Mouse (Mus musculus) E14TG2a.4 (cell line): ENCODE measurements around the gene Mpo.

Experiments
- H3K27me3 ChIP-seq: 2 replicates; pipeline ENCODE4 v1.6.1; 2014; ENCODE audit warnings: low read length, control low read depth; ENCODE audit not compliant: insufficient read depth
- H3K36me3 ChIP-seq: 2 replicates; pipeline ENCODE4 v1.6.1; 2014; ENCODE audit warnings: low read length, control low read depth; ENCODE audit not compliant: insufficient read depth
- H3K4me1 ChIP-seq: replicated peaks from 2 replicates; pipeline ENCODE4 v1.6.1; 2014; ENCODE audit warnings: low read depth, low read length, control low read depth
- H3K4me3 ChIP-seq: replicated peaks from 2 replicates; pipeline ENCODE4 v1.5.1; 2014; ENCODE audit warnings: mild to moderate bottlenecking, low read length
- H3K9me3 ChIP-seq: 2 replicates; pipeline ENCODE4 v1.6.1; 2014; ENCODE audit warnings: low read length, control low read depth
- CTCF ChIP-seq: conservative IDR thresholded peaks from 2 replicates; pipeline ENCODE4 v1.5.1; 2014; ENCODE audit warnings: low read length
- NANOG ChIP-seq: IDR thresholded peaks from 2 replicates; pipeline ENCODE4 v1.6.1; 2014; ENCODE audit warnings: borderline replicate concordance, low read length, mixed read lengths
- POU5F1 ChIP-seq: IDR thresholded peaks from 2 replicates; pipeline ENCODE4 v1.6.1; 2014; ENCODE audit warnings: low read length, borderline replicate concordance

Mpo gene

GRCm38 (mm10) chr11:87757001-87757954 is 36.1 kb upstream of the Mpo start:
- Histone ChIP-seq H3K36me3 (no peaks in the 10 kb centered on the region), H3K4me3 (peak overlapping the region; percentile 76), H3K27me3 (peaks cover 25% of the 10 kb centered on the region), H3K9me3 (peaks cover 4% of the 10 kb centered on the region), H3K4me1 (peaks cover 49% of the 10 kb centered on the region)
- no peak for TF ChIP-seq NANOG
- TF ChIP-seq CTCF: no peak
- TF ChIP-seq POU5F1: no peak

GRCm38 (mm10) chr11:87758161-87758911 is 35.0 kb upstream of the Mpo start:
- Histone ChIP-seq H3K4me1 (peaks cover 50% of the 10 kb centered on the region), H3K4me3 (no peak overlapping the region), H3K36me3 (no peaks in the 10 kb centered on the region), H3K27me3 (peaks cover 36% of the 10 kb centered on the region), H3K9me3 (peaks cover 4% of the 10 kb centered on the region)
- TF ChIP-seq POU5F1: no peak
- TF ChIP-seq CTCF: no peak
- no peak for TF ChIP-seq NANOG

GRCm38 (mm10) chr11:87758957-87759608 is 34.3 kb upstream of the Mpo start:
- Histone ChIP-seq H3K4me1 (peaks cover 49% of the 10 kb centered on the region), H3K9me3 (peaks cover 4% of the 10 kb centered on the region), H3K27me3 (peaks cover 42% of the 10 kb centered on the region), H3K36me3 (no peaks in the 10 kb centered on the region), H3K4me3 (no peak overlapping the region)
- no peak for TF ChIP-seq POU5F1
- TF ChIP-seq NANOG: no peak
- no peak for TF ChIP-seq CTCF

- H3K9me3 ChIP-seq: peaks cover 3% of the 10 kb centered on the region
- H3K4me1 ChIP-seq: peaks cover 47% of the 10 kb centered on the region
- no peak overlapping the region for H3K4me3 ChIP-seq
- TF ChIP-seq POU5F1 (no peak), CTCF (peak; percentile 54), NANOG (no peak)
- no peaks in the 10 kb centered on the region for H3K36me3 ChIP-seq
- H3K27me3 ChIP-seq: peaks cover 48% of the 10 kb centered on the region
These were observed 33.8 kb upstream of the Mpo start for GRCm38 (mm10) chr11:87759609-87760005.

- H3K36me3 ChIP-seq: no peaks in the 10 kb centered on the region
- H3K27me3 ChIP-seq: peaks cover 56% of the 10 kb centered on the region
- no peak for TF ChIP-seq POU5F1
- TF ChIP-seq CTCF: no peak
- TF ChIP-seq NANOG: no peak
- H3K9me3 ChIP-seq: no peaks in the 10 kb centered on the region
- no peak within 1 kb of the TSS for H3K4me3 ChIP-seq
- H3K4me1 ChIP-seq: peaks cover 51% of the 10 kb centered on the region
These were observed 32.9 kb upstream of the Mpo start, which contains the start of gene Tspoap1 for GRCm38 (mm10) chr11:87760301-87761081. Gene Tspoap1, plus strand, starts transcription at chr11:87760541.

GRCm38 (mm10) chr11:87761181-87761721 is 32.1 kb upstream of the Mpo start:
- TF ChIP-seq NANOG (no peak), POU5F1 (no peak), CTCF (no peak)
- H3K27me3 ChIP-seq: peaks cover 64% of the 10 kb centered on the region
- no peak overlapping the region for H3K4me3 ChIP-seq
- H3K36me3 ChIP-seq: no peaks in the 10 kb centered on the region
- H3K9me3 ChIP-seq: no peaks in the 10 kb centered on the region
- peaks cover 48% of the 10 kb centered on the region for H3K4me1 ChIP-seq
